Mouse (Mus musculus) ES-Bruce4 (cell line): ENCODE results near the gene Prpf18.

Source experiments
- CTCF ChIP-seq: IDR thresholded peaks from one replicate; pipeline ENCODE4 v1.8.1; 2011; ENCODE audit warnings: low read depth, low read length
- POLR2A ChIP-seq: IDR thresholded peaks from one replicate; pipeline ENCODE4 v1.8.1; 2011; ENCODE audit warnings: low read length; ENCODE audit not compliant: insufficient read depth

- TF ChIP-seq CTCF (no peak), POLR2A (no peak)
These were observed 30.4 kb downstream of the Prpf18 start for GRCm38 (mm10) chr2:4621471-4621985.
